Mouse (Mus musculus) heart, adult 2 months (tissue): ENCODE results near the gene Rap2b.

Experiments
- CTCF ChIP-seq: fragments of 200-600 bp; IDR thresholded peaks from 2 replicates; pipeline ENCODE4 v1.8.1; 2022; ENCODE audit warnings: antibody characterized with exemption, mild to moderate bottlenecking, moderate library complexity
- EP300 ChIP-seq: fragments of 200-500 bp; IDR thresholded peaks from 2 replicates; pipeline ENCODE4 v1.6.1; 2011; ENCODE audit warnings: low read depth, low read length, control low read depth; ENCODE audit not compliant: insufficient read depth
- POLR2A ChIP-seq: fragments of 200-500 bp; IDR thresholded peaks from 2 replicates; pipeline ENCODE4 v1.6.1; 2011; ENCODE audit warnings: mild to moderate bottlenecking, low read depth, low read length, control low read depth; ENCODE audit not compliant: insufficient read depth

- no peak for TF ChIP-seq CTCF
- no peak for TF ChIP-seq POLR2A
- TF ChIP-seq EP300, result no peak
Observed at GRCm38 (mm10) chr3:61400823-61401387, 39.5 kb downstream of the Rap2b start.
